Mouse (Mus musculus) kidney, adult 2 months (tissue): ENCODE results near the gene Polr2e. TPM values are rescaled to one million over a fixed set of nuclear protein-coding genes. Genes with fewer than 3 reads are reported as not detected.
"Not testable (repeated sequence)": the region's sequence is repeated elsewhere in the genome, so short reads cannot be mapped to it uniquely, and the experiment has no call there.

Experiments
- DNase-seq: peaks from one replicate; pipeline ENCODE4 v3.0.0; 2021
- H3K27ac ChIP-seq: fragments of 200-500 bp; 2 replicates; pipeline ENCODE4 v1.5.1; 2012; ENCODE audit warnings: low read depth, low read length, control low read depth, inconsistent platforms; ENCODE audit not compliant: insufficient read depth
- H3K27me3 ChIP-seq: fragments of 200-500 bp; replicated peaks from 2 replicates; pipeline ENCODE4 v1.6.1; 2012; ENCODE audit warnings: mild to moderate bottlenecking, moderate library complexity, low read length, inconsistent platforms; ENCODE audit not compliant: control insufficient read depth, insufficient read depth
- H3K36me3 ChIP-seq: fragments of 200-500 bp; 2 replicates; pipeline ENCODE4 v1.6.1; 2012; ENCODE audit warnings: mild to moderate bottlenecking, moderate library complexity, low read length, inconsistent platforms; ENCODE audit not compliant: control insufficient read depth, insufficient read depth
- H3K4me1 ChIP-seq: fragments of 200-500 bp; 2 replicates; pipeline ENCODE4 v1.6.1; 2011; ENCODE audit warnings: low read length; ENCODE audit not compliant: control insufficient read depth, insufficient read depth
- H3K4me3 ChIP-seq: fragments of 200-500 bp; 2 replicates; pipeline ENCODE4 v1.5.1; 2011; ENCODE audit warnings: mild to moderate bottlenecking, low read depth, low read length, control low read depth; ENCODE audit not compliant: insufficient read depth
- CTCF ChIP-seq: fragments of 200-500 bp; conservative IDR thresholded peaks from 2 replicates; pipeline ENCODE4 v1.5.1; 2011; ENCODE audit warnings: low read depth, mild to moderate bottlenecking, control low read depth, low read length, moderate library complexity, mixed read lengths; ENCODE audit not compliant: insufficient read depth, insufficient read length
- POLR2A ChIP-seq: fragments of 200-500 bp; IDR thresholded peaks from one replicate; pipeline ENCODE4 v1.6.1; 2011; ENCODE audit warnings: low read depth, low read length, control low read depth
- WGBS: fragments of 180-500 bp; shearing (Covaris S2); methylation state at CpG from one replicate; pipeline ENCODE4 v1.1.7; 2018; 5-methylcytosine and 5-hydroxymethylcytosine counted together
- polyA plus RNA-seq: library from polyadenylated mRNA; depleted of rRNA; stranded (reverse); fragments of >200 nt; gene quantifications from 2 replicates; pipeline ENCODE4 v1.2.3, GENCODE M21; 2012

Gene Polr2e
- polyA plus RNA-seq, 1 experiment: 235 TPM

DNA sequence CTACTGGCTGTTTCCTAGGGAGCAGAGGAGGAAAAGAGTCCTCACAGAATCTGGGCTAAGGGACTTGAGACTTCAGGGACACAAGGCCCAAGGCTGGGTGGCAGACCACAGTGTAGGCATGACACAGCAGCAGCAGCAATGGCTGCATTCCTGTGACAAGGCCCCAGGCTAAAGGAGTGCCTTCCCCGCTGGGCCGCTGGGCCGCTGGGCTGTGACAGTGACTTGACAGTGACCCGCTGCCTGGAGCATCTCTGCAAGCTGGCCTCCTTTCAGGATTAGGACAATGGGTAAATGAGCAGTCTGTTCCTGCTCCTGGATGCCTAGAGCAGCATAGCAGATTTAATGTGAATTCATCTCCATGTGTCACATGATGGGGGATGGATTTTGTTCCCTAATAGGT, 4.5 kb upstream of the Polr2e start:
- no peak overlapping the region for H3K27ac ChIP-seq
- no peaks in the 10 kb centered on the region for H3K27me3 ChIP-seq
- H3K4me1 ChIP-seq: peaks cover 5% of the 10 kb centered on the region
- no peak for TF ChIP-seq CTCF
- no peak for TF ChIP-seq POLR2A
- no peak overlapping the region for H3K4me3 ChIP-seq
- no peak for DNase-seq
- 64% methylated on average over 4 of the region's 4 CpGs for WGBS
- no peaks in the 10 kb centered on the region for H3K36me3 ChIP-seq

DNA sequence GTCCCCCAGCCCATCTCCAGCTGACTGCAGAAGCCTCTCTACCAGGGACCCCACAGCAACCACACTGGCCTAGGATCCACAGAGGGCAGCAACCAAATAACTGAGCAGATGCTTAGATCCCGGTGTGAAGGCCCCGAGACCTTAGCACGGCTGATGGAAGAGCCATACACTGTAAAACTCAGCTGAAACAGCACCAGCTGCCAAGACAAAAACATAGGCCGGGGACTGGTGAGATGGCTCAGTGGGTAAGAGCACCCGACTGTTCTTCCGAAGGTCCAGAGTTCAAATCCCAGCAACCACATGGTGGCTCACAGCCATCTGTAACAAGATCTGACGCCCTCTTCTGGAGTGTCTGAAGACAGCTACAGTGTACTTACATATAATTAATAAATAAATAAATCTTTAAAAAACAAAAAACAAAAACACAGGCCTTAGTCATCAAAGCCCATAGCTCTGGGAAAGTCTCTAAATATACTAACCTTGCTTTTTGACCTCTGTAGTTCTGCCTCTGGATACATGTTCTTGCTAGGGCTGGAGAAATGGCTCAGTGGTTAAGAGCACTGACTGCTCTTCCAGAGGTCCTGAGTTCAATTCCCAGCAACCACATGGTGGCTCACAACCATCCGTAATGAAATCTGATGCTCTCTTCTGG, 1.9 kb upstream of the Polr2e start:
- not testable (repeated sequence) for H3K36me3 ChIP-seq, H3K4me3 ChIP-seq, H3K27me3 ChIP-seq, DNase-seq, H3K4me1 ChIP-seq, H3K27ac ChIP-seq
- WGBS: 75% methylated on average over 8 of the region's 8 CpGs

DNA sequence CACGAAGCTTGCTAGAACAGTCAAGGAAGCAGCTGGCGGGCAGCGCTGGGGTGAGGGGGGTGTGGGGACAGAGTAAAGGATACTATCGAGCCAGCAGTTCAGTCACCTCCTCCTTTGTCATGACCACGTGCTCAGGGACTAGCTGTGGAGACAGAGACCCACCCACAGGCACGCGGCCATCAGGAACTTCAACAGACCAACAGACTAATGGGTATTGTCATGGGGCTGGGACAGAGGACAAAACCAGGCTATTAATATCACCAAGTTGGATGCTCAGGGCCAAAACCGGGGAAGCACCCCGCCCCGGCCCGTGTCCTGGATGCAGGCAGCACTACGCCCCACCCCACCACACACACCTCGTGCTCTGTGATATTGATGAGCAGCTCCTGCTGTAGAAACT, 2.8 kb downstream of the Polr2e start:
- TF ChIP-seq CTCF (no peak), POLR2A (no peak)
- Histone ChIP-seq H3K36me3 (no peaks in the 10 kb centered on the region; the same call in 1 of the 2 replicates), H3K27ac (no peak overlapping the region), H3K27me3 (no peaks in the 10 kb centered on the region), H3K4me1 (peaks cover 10% of the 10 kb centered on the region; the same call in 1 of the 2 replicates), H3K4me3 (no peak overlapping the region)
- 80% methylated on average over 13 of the region's 13 CpGs for WGBS
- peak; percentile 64 for DNase-seq

GRCm38 (mm10) chr10:80035686-80036085, 3.9 kb downstream of the Polr2e start:
- Histone ChIP-seq H3K36me3 (no peaks in the 10 kb centered on the region; the same call in 1 of the 2 replicates), H3K27me3 (no peaks in the 10 kb centered on the region), H3K27ac (no peak overlapping the region), H3K4me1 (peaks cover 10% of the 10 kb centered on the region; the same call in 1 of the 2 replicates), H3K4me3 (no peak overlapping the region)
- no peak for TF ChIP-seq POLR2A
- TF ChIP-seq CTCF: no peak
- 84% methylated on average over 5 of the region's 5 CpGs for WGBS
- DNase-seq: no peak

DNA sequence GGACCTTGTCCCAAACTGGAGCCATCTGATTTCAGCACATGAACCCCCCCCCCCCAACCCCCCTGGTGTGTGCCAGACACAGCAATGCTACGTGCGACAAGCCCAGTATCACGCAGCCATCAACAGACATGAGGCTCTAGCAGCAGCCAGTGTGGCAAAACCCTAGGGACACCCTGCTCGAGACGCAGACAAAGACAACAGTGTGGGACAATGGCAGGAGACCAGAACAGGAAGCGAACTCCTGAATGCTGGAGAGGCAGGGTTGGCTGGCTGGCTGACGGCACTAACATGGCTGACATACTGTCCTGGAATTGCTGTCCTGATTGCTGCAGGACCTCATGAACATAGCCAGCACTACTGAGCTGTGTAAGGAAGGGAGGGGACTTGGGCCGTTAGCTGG, 4.4 kb downstream of the Polr2e start:
- DNase-seq: peak; percentile 60
- Histone ChIP-seq H3K4me3 (no peak overlapping the region), H3K27me3 (no peaks in the 10 kb centered on the region), H3K27ac (no peak overlapping the region), H3K4me1 (peaks cover 10% of the 10 kb centered on the region; the same call in 1 of the 2 replicates), H3K36me3 (no peaks in the 10 kb centered on the region; the same call in 1 of the 2 replicates)
- 77% methylated on average over 8 of the region's 8 CpGs for WGBS
- TF ChIP-seq CTCF: no peak
- TF ChIP-seq POLR2A: peak; percentile 5

DNA sequence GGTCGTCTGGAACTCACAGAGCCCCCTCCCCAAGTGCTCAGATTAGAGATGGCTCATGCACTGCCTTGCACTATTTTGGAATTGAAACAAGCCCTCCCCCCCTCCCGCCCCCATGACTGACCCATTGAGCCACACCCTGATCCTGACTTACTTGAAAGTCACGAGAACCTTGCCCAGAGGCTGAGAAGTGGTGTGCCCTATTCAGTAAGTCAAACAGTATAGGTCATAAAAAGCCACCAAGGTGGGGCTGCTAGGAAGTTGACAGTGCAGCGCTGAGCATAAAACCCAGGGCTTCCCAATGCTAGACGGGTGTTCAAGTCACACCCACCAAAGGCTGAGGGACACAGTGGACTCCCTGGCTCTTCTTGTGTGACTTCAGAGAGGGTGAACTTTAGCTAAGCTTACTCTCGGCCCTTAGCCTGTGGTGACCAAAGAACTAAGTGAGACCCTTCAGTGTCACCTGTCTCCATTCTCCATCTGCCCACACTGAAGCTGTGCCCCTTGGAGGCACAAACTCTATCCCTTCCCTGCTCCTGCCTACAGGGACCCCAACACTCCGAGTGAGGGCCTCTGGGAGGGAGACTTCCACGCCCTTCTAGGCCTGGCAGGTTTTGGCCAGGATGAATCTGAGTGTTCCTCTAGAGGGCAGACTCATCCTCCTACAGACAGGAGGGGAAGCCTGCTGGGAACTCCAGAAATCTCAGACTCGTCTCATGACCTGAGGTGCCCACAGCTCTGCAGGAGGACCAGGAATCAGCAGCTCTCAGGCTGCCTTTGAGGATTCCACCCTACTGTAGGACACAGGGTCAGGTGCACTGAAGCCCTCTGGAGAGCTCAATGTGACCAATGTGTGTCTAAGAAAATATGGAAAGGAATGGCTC, 5.8 kb downstream of the Polr2e start:
- Histone ChIP-seq H3K27me3 (no peaks in the 10 kb centered on the region), H3K27ac (peak overlapping the region; percentile 31; the same call in 1 of the 2 replicates), H3K4me3 (no peak overlapping the region), H3K36me3 (no peaks in the 10 kb centered on the region; the same call in 1 of the 2 replicates), H3K4me1 (peaks cover 10% of the 10 kb centered on the region; the same call in 1 of the 2 replicates)
- DNase-seq: peak; percentile 69
- peak; percentile 71 for TF ChIP-seq CTCF
- TF ChIP-seq POLR2A: no peak
- whole genome bisulfite sequencing: 25% methylated on average over 9 of the region's 9 CpGs
